Mouse (Mus musculus): ENCODE data around the gene Gm10720.
A peak's percentile ranks its signal among the peaks of the same experiment; 100 is the strongest.
"Not testable (repeated sequence)": the region's sequence is repeated elsewhere in the genome, so short reads cannot be mapped to it uniquely, and the experiment has no call there.

Gene Gm10720

DNA sequence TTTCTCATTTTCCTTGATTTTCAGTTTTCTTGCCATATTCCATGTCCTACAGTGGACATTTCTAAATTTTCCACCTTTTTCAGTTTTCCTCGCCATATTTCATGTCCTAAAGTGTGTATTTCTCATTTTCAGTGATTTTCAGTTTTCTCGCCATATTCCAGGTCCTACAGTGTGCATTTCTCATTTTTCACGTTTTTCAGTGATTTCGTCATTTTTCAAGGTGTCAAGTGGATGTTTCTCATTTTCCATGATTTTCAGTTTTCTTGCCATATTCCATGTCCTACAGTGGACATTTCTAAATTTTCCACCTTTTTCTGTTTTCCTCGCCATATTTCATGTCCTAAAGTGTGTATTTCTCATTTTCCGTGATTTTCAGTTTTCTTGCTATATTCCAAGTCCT, 10.2 kb downstream of the Gm10720 start:
- DNase-seq (ENCODE audit: low spot score in 2 of 2) = peak; percentile 76 to 95

DNA sequence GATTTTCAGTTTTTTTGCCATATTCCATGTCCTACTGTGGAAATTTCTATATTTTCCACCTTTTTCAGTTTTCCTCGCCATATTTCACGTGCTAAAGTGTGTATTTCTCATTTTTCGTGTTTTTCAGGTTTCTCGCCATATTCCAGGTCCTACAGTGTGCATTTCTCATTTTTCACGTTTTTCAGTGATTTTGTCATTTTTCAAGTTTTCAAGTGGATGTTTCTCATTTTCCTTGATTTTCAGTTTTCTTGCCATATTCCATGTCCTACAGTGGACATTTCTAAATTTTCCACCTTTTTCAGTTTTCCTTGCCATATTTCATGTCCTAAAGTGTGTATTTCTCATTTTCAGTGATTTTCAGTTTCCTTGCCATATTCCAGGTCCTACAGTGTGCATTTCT, 10.7 kb downstream of the Gm10720 start:
- DNase-seq (ENCODE audit: low spot score in 2 of 2) = peak in 1 of 2 experiments; percentile 56

DNA sequence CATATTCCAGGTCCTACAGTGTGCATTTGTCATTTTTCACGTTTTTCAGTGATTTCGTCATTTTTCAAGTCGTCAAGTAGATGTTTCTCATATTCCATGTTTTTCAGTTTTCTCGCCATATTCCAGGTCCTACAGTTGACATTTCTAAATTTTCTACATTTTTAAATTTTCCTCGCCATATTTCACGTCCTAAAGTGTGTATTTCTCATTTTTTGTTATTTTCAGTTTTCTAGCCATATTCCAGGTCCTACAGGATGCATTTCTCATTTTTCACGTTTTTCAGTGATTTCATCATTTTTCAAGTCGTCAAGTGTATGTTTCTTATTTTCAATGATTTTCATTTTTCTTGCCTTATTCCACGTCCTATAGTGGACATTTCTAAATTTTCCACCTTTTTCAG, 11.3 kb downstream of the Gm10720 start:
- peak in 1 of 2 experiments; percentile 57 for DNase-seq (ENCODE audit: low spot score in 2 of 2)

DNA sequence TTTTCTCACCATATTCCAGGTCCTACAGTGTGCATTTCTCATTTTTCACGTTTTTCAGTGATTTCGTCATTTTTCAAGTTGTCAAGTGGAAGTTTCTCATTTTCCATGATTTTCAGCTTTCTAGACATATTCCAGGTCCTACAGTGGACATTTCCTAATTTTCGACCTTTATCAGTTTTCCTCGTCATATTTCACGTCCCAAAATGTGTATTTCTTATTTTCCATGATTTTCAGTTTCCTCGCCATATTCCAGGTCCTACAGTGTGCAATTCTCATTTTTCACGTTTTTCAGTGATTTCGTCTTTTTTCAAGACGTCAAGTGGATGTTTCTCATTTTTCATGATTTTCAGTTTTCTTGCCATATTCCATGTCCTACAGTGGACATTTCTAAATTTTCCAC, 11.7 kb downstream of the Gm10720 start:
- peak in 1 of 2 experiments; percentile 21 for DNase-seq (ENCODE audit: low spot score in 2 of 2)

DNA sequence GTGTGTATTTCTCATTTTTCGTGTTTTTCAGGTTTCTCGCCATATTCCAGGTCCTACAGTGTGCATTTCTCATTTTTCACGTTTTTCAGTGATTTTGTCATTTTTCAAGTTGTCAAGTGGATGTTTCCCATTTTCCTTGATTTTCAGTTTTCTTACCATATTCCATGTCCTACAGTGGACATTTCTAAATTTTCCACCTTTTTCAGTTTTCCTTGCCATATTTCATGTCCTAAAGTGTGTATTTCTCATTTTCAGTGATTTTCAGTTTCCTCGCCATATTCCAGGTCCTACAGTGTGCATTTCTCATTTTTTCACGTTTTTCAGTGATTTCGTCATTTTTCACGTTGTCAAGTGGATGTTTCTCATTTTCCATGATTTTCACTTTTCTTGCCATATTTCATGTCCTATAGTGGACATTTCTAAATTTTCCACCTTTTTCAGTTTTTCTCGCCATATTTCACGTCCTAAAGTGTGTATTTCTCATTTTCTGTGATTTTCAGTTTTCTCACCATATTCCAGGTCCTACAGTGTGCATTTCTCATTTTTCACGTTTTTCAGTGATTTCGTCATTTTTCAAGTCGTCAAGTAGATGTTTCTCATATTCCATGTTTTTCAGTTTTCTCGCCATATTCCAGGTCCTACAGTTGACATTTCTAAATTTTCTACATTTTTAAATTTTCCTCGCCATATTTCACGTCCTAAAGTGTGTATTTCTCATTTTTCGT, 14.0 kb downstream of the Gm10720 start:
- DNase-seq (ENCODE audit: low spot score in 2 of 2) = peak; percentile 40 to 63

DNA sequence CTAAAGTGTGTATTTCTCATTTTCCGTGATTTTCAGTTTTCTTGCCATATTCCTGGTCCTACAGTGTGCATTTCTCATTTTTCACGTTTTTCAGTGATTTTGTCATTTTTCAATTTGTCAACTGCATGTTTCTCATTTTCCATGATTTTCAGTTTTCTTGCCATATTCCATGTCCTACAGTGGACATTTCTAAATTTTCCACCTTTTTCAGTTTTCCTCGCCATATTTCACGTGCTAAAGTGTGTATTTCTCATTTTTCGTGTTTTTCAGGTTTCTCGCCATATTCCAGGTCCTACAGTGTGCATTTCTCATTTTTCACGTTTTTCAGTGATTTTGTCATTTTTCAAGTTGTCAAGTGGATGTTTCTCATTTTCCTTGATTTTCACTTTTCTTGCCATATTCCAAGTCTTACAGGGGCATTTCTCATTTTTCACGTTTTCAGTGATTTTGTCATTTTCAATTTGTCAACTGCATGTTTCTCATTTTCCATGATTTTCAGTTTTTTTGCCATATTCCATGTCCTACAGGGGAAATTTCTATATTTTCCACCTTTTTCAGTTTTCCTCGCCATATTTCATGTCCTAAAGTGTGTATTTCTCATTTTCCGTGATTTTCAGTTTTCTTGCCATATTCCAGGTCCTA, 15.3 kb downstream of the Gm10720 start:
- DNase-seq (ENCODE audit: low spot score in 2 of 2) = peak in 1 of 2 experiments; percentile 65

DNA sequence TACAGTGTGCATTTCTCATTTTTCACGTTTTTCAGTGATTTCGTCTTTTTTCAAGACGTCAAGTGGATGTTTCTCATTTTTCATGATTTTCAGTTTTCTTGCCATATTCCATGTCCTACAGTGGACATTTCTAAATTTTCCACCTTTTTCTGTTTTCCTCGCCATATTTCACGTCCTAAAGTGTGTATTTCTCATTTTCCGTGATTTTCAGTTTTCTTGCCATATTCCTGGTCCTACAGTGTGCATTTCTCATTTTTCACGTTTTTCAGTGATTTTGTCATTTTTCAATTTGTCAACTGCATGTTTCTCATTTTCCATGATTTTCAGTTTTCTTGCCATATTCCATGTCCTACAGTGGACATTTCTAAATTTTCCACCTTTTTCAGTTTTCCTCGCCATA, 18.8 kb downstream of the Gm10720 start, which contains the start of gene Gm17535:
TSS of gene Gm17535 (plus strand) at position 301 of the 400 bp plus-strand sequence.
- DNase-seq (ENCODE audit: low spot score in 2 of 2) = not testable (repeated sequence)

DNA sequence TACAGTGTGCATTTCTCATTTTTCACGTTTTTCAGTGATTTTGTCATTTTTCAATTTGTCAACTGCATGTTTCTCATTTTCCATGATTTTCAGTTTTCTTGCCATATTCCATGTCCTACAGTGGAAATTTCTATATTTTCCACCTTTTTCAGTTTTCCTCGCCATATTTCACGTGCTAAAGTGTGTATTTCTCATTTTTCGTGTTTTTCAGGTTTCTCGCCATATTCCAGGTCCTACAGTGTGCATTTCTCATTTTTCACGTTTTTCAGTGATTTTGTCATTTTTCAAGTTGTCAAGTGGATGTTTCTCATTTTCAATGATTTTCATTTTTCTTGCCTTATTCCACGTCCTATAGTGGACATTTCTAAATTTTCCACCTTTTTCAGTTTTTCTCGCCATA, 21.1 kb downstream of the Gm10720 start, which contains the start of gene Gm10715:
TSS of gene Gm10715 (plus strand) at position 301 of the 400 bp plus-strand sequence.
- not testable (repeated sequence) for DNase-seq (ENCODE audit: low spot score in 2 of 2)

DNA sequence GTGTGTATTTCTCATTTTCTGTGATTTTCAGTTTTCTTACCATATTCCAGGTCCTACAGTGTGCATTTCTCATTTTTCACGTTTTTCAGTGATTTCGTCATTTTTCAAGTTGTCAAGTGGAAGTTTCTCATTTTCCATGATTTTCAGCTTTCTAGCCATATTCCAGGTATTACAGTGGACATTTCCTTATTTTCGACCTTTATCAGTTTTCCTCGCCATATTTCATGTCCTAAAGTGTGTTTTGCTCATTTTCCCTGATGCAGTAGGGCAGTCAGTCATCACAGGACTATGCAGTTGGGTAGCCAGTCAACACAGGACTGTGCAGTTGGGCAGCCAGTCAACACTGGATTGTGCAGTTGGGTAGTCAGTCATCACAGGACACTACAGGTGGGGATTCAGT, 22.7 kb downstream of the Gm10720 start:
- not testable (repeated sequence) for DNase-seq (ENCODE audit: low spot score in 2 of 2)
